Mouse (Mus musculus) adrenal gland, adult (tissue): Measurements from ENCODE around the gene Ptprd.

Experiments used
- DNase-seq, 2 experiments: peaks; one replicate each; pipeline ENCODE4 v3.0.0; 2022 to 2023; ENCODE audit warnings: low spot score in 1 of 2; ENCODE audit not compliant: inconsistent age in 2 of 2

Gene Ptprd

GRCm38 (mm10) chr4:76941382-76942360, 1270.1 kb downstream of the Ptprd start:
- DNase-seq: no peak

DNA sequence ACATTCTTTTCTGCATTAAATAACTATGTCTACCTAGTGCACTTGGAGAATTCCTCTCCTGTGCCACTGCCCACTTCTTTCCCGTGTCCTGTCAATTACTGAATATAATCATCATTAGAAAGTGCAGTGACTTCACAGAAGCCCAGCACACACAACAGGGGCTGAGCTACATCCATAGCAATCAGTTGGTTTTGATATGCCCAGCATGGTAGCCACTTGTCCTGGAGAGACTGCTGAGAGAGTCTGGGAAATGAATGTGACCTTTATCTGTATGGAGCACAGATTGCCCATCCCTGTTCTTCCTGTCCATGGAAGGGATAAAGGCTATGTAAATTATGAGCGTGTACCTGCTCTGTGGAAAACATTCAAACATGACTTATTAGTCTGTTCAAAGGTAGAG, 1280.2 kb downstream of the Ptprd start:
- no peak for DNase-seq

DNA sequence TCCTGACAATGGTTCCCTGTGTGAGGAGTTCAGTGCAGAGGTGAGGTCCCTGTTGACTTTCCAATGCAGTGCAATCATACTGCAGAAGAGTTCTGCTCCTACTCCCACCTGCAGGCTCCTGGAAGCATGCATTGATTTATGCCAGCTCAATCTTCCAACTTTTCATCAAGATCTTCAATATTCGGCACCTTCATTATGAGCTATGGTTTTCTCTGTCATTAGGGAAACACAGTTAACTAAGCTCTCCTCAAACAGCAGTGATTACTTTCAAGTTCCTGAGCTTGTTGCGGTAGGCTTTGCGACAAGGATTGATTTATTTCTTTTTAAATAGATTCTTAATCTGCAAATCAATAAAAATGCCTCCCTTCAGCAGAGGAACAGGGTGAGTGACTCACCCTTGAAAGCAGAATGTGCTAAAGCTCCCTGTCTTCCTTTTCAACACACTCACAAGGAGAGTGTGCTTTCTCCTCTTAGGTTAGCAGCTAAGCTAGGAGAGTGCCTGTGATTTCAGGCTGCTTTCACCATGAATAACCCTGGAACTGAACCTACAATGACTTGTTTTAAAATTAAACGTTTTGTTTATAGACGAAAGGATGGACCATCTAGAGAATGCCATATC, 1298.1 kb downstream of the Ptprd start:
- no peak for DNase-seq

- no peak for DNase-seq
Observed at GRCm38 (mm10) chr4:76901692-76902091, 1310.1 kb downstream of the Ptprd start.

- no peak for DNase-seq
Observed at GRCm38 (mm10) chr4:76889669-76890068, 1322.1 kb downstream of the Ptprd start.

- no peak for DNase-seq
Observed at GRCm38 (mm10) chr4:76881610-76882009, 1330.2 kb downstream of the Ptprd start.

- DNase-seq: peak; percentile 53 to 85
Observed at GRCm38 (mm10) chr4:76870971-76871370, 1340.8 kb downstream of the Ptprd start.

- no peak for DNase-seq
Observed at GRCm38 (mm10) chr4:76865585-76865984, 1346.2 kb downstream of the Ptprd start.

DNA sequence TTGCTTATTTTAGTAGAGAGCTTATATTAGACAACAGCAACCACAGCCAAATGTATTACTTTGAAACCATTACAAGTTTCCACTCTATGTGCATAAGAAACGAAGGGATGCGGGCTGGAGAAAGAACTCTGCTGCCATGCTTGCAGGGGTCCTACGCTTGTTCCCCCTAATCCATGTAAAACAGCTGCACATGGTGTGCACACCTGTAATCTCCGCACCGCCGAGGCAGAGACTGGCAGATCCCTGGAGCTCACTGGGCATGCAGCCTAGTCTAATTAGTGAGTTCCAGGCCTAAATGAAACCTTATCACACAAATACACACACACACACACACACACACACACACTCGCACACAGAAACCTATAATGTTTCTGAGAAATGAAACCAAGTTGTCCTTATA, 1365.5 kb downstream of the Ptprd start:
- DNase-seq: no peak

GRCm38 (mm10) chr4:76839016-76839415, 1372.7 kb downstream of the Ptprd start:
- DNase-seq: no peak

DNA sequence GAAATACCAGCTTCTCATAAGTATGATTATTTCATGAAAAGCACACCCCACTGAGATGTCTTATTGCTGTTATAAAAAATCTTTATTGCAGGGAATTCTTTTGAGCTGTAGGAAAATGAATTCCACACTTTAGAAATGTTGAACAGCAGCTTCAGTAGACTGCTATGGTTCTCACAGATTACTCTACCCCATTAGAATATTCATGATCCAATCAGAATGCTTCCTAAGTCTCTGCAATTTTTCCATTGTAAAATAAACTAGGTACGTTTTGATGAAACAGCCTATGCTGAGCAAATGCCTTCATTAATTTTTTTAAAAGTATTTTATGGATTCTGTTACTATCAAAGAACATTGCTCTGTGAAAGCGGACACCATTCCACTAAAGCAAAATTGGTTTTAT, 1399.6 kb downstream of the Ptprd start:
- DNase-seq: no peak

DNA sequence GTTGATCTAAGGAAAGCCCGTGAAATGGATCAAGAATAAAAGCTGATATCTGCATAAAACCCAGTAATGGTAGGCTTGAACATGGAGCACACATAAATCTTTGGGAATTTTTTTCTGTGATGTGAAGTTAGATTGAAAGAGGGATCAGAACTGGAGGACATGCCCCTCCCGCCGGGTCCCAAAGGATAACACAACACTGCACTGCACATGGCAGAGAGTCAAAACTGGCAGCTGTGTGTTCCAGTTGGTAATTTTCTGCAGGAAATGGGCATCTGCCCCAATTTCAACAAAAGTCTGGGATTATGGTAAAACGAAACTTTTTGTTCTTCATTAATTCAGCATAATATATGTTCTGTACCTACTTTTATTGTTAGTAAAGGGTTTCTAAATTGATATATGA, 1409.1 kb downstream of the Ptprd start:
- no peak for DNase-seq

DNA sequence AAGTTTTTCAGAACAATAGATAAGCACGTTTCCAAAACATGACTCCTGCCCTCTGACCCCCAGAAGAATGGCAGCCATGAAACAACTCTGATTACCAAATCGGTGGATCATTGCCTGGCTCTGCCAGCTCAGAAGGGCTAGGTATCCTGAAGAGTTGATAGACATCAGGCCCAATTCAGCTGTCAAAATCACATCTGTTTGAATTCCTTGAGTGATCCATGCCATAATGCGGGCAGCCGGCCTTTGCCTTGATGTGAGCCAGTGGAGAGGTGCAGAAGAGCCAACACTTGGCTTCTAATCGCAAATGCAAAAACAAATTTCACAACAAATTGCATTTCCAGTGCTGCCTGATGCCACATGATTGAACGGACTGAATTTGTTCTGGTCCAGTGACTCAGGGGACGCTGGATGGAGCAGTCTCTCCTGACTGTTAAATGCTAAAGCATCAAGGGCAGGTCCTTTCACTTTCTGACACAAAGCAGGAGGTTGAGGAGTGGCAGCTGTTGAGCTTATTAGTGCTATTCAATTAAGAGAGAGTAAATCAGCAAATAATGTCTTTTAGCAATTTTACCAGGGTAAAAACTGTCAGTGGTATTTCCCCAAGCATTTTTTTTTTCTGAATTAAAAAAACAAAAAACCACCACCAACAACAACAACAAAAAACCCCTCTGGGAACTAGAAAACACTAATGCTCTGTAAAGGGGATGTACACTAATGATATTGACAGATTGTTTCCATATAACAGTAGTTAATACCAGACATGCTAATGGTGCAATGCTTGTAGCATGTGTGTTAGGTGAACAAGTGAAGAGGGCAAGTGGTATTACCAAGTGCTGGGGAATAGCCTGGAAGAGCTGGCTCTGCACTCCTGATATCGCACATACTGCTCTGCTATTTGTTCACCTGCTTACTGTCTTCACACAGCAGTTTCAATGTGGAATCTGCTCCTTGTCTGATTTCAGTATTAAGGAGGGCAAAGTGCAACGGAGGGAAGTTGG, 1413.5 kb downstream of the Ptprd start:
- DNase-seq: peak in 1 of 2 experiments; percentile 27

DNA sequence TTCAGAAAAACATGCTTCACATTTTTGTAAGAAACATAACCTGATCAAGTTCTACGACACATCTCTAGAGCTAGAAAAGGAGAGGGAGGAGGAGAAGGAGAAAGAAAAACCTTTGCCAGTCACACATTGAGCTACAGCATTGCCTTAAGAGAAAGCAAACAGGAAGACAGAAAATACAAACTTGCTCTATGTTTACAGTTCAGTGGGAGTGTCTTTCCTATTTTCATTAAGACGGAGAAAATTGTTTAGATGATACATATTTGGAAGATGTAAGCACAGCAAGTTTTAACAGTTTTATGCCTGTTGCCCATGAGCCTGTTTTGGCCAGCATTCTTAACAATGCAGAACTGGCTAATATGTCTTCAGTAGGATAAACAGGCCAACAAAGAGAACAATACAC, 1426.4 kb downstream of the Ptprd start:
- DNase-seq: no peak

- DNase-seq: no peak
Observed at GRCm38 (mm10) chr4:76779558-76780124, 1432.1 kb downstream of the Ptprd start.

- DNase-seq: no peak
Observed at GRCm38 (mm10) chr4:76766918-76767317, 1444.8 kb downstream of the Ptprd start.

- DNase-seq: no peak
Observed at GRCm38 (mm10) chr4:76766429-76766828, 1445.3 kb downstream of the Ptprd start.

GRCm38 (mm10) chr4:76750709-76751108, 1461.1 kb downstream of the Ptprd start:
- DNase-seq: no peak

GRCm38 (mm10) chr4:76735831-76736230, 1475.9 kb downstream of the Ptprd start:
- no peak for DNase-seq

DNA sequence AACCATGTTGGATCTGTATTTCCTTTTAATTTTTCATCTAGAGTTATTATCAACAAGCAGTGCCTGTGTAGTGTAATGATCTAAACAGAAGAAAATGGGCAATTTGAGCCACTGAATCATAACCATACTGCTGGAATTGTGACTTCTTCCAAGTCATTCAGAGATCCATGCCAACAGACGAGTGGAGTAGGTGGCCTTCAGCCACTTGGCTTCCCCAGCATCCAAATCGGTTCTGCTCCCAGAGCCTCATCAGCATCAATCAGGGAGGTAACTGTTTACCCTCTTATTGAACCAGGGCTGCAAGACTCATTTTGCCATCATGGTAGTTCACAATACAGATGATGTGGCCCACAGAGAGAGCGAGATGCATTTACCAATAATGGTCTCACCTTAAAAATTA, 1536.0 kb downstream of the Ptprd start:
- DNase-seq: no peak

DNA sequence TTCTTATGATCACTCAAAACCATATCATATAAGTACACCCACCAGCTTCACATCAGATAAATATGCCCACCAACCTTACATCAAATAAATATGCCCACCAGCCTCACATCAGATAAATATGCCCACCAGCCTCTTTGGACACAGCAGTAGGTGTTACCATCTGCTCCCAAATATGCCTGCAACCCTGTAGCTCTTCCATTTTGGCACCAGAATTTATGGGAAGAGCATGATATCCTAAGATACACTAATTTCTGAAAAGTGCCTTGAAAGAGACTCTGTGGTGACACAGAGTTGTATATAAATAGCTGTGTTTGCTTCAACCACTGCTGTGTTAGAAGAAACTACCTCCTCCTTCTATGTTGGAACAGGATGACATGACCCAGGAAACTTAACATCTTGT, 1538.5 kb downstream of the Ptprd start:
- no peak for DNase-seq
